Mouse (Mus musculus) heart, postnatal 14 days (tissue): ENCODE measurements at regions not wholly inside any gene's neighbourhood (a gene's known extent, or its start where the extent isn't known, plus 50 kb on each side); places are given as distances from the start of the nearest gene placed in this dataset.
A peak's percentile ranks its signal among the peaks of the same experiment; 100 is the strongest.
"Not testable (repeated sequence)": the region's sequence is repeated elsewhere in the genome, so short reads cannot be mapped to it uniquely, and the experiment has no call there.

Experiments
- DNase-seq, 2 experiments: peaks; one replicate each; pipeline ENCODE4 v3.0.0; 2021 to 2022
- intact Hi-C: fragments of 180-260 bp; cut with DNase I; formaldehyde crosslinking; loops from one replicate; pipeline ENCODE4 v1.15.1; 2025

DNA sequence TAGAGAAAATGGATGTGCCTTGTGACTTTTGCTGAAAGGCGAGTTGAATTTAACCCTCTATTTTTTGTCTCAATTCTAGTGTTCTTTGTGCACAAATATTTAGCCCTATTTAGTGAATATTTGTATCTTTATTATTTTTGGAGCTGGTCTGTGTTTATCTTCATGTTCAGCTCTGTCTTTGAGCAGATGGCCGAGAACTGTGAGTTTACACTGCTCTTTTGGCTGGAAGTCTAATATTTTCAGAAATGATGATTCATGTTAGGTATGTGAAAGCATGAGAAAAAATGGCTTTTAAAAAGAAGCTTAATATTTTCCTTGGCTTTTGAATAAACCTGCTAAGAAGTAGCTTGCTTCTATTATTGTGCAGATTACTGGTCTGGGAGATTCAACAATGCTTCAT lies 505.4 kb downstream of the Sema5a start:
- DNase-seq, result no peak
- intact Hi-C loops, result no loop called here

- DNase-seq, result no peak
- intact Hi-C loops, result no loop called here
Measured at GRCm38 (mm10) chr15:32751991-32752390, 507.4 kb downstream of the Sema5a start.

GRCm38 (mm10) chr15:32760141-32760540 lies 515.5 kb downstream of the Sema5a start:
- intact Hi-C loops, result no loop called here
- DNase-seq, result no peak

DNA sequence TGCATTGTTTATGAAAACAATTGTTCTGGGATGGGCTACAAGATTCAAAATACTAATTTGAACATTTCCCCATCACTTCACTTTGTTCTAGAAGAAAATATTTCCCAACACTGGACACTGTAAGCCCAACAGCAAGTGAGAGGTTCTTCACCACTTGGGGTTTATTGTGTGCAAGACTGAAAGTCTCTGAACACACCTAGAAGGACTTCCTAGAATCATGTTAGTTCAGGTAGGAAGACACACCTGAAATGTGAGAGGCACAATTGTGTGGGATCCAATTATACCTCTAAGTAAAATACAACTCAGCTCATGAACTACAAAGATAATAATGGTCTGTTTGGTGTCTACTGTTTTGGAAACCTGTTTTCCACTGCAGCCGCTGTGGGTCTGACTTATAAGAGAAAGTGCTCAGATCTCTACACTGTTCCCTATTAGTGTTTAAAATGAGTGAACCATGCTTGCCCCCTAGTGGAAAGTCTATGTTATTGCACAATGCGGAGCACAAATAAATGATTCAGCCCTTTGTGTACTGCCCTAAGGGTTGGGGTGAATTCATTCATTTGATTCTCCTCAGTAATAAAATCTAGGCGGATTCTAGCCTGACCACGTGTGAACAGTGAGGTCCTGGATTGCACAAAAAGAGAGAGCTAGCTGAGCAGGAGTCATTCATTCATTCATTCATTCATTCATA lies 521.5 kb downstream of the Sema5a start:
- DNase-seq, result peak; percentile 6 to 28
- intact Hi-C loops, result loop anchor here (5.0 kb wide), 1 partner anchor 519 kb away; no protein-coding TSS in a partner anchor

- DNase-seq, result no peak
- intact Hi-C loops, result loop anchor here (5.0 kb wide), 1 partner anchor 520 kb away; no protein-coding TSS in a partner anchor
Measured at GRCm38 (mm10) chr15:32766746-32767471, 522.3 kb downstream of the Sema5a start.

- DNase-seq, intact Hi-C loops: not testable (repeated sequence)
Measured at GRCm38 (mm10) chr15:32778226-32778598, 533.6 kb downstream of the Sema5a start.

DNA sequence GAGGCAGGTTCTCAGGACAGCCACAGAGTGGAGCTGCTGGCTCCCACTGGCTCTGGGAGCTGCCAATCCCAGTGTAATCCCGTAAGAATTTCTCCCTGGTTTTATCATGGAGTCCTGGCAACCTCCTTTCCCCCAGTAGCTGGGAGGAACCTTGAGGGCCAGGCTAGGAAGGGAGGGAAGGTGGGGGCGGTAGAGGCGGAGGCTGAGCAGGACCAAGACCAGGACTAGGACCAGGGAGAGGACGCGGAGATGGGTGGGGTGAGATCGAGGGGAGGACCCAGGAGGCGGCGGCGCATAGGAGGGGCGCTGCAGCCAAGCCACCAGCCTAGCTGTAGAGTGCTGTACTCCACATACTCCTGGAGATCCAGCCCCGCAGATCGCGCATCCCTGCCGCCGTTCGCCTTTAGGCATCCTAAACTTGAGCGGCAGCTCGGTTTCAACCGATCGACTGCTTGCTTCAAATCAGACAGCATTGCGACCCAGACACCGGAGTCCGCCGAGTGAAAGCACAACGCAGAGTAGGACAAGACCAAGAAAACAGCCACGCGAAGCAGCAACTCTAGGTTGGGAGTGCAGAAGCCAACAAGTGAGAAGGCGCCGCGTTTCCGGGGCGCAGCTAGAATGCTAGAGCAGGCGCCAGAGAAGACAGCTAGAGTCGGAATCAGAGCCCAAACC lies 534.1 kb downstream of the Sema5a start:
- DNase-seq, result peak; percentile 75 to 78
- intact Hi-C loops, result not testable (repeated sequence)

GRCm38 (mm10) chr15:32779274-32779615 lies 534.6 kb downstream of the Sema5a start:
- DNase-seq, intact Hi-C loops: not testable (repeated sequence)

- intact Hi-C loops, DNase-seq: not testable (repeated sequence)
Measured at GRCm38 (mm10) chr15:32781609-32782008, 537.0 kb downstream of the Sema5a start.

GRCm38 (mm10) chr15:32799222-32799621 lies 554.6 kb downstream of the Sema5a start:
- DNase-seq, result no peak
- intact Hi-C loops, result no loop called here

DNA sequence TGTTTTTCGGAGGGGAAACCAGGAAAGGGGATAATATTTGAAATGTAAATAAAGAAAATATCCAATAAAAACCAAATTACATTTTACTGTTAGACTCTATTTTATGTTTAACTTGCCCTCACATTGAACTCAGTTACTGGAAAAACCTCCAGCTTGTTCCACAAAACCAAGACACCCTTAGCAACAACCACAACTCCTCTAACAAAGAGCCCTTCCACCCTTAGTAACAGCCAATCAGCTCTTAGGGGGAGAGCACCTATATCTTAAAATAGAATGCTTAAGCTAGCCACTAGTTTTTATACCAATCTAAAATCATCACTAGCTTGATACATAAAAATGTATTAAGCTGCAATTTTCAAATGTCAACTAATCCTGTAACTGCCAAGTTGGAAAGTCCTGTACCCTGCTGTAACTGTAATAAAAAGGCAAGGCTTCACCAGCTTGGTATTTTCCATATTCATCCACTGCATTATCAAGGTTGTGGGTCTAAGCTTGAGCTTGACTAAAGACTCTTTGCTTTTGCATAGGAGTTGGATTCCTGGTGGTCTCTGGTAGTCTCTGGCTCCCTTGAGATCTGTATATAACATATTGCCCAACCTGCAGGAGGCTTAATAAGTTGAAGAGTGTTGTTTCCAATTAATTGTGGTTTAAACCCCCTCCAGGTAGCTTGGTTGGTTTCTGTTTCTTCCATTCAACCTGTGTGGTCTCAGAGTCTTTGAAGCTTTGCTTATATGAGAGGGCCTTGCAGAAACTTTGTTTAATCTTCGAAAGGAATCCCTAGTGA lies 566.4 kb downstream of the Sema5a start:
- intact Hi-C loops, result no loop called here
- DNase-seq, result no peak

GRCm38 (mm10) chr15:32839966-32840365 lies 595.4 kb downstream of the Sema5a start:
- intact Hi-C loops, result no loop called here
- no peak for DNase-seq
